Mouse (Mus musculus): ENCODE data around the gene Nol6. TPM values are rescaled to one million over a fixed set of nuclear protein-coding genes. Genes with fewer than 3 reads are reported as not detected.
A peak's percentile ranks its signal among the peaks of the same experiment; 100 is the strongest.

The Nol6 gene
- total RNA-seq (2021): 10 to 100 TPM; 13.4 to 13.5 TPM
- long read RNA-seq, experiment 1, full-length matches to known transcripts: 1 of 6 reads
- long read RNA-seq, experiment 1, partial matches to known transcripts: 1 of 6 reads
- long read RNA-seq, experiment 1, other reads (novel, unspliced or antisense): 4 of 6 reads
- long read RNA-seq, experiment 2, full-length matches to known transcripts: 7 of 13 reads
- long read RNA-seq, experiment 2, partial matches to known transcripts: 3 of 13 reads
- long read RNA-seq, experiment 2, other reads (novel, unspliced or antisense): 3 of 13 reads

- DNase-seq: peak; percentile 98
Measured at GRCm38 (mm10) chr4:41124180-41124951, at the start of gene Nol6. Gene Nol6, minus strand, starts transcription at chr4:41124455.

GRCm38 (mm10) chr4:41170970-41171369 lies 46.7 kb upstream of the Nol6 start:
- no peak for DNase-seq

- peak; percentile 22 for DNase-seq
Measured at GRCm38 (mm10) chr4:41165693-41166475, 41.6 kb upstream of the Nol6 start.

GRCm38 (mm10) chr4:41164974-41165373 lies 40.7 kb upstream of the Nol6 start:
- DNase-seq: no peak

- no peak for DNase-seq
Measured at GRCm38 (mm10) chr4:41161232-41161631, 37.0 kb upstream of the Nol6 start.

GRCm38 (mm10) chr4:41158251-41158650 lies 34.0 kb upstream of the Nol6 start:
- no peak for DNase-seq

GRCm38 (mm10) chr4:41156961-41157360 lies 32.7 kb upstream of the Nol6 start:
- no peak for DNase-seq

- no peak for DNase-seq
Measured at GRCm38 (mm10) chr4:41153146-41153545, 28.9 kb upstream of the Nol6 start.

- DNase-seq: no peak
Measured at GRCm38 (mm10) chr4:41151186-41151585, 26.9 kb upstream of the Nol6 start.

- DNase-seq: no peak
Measured at GRCm38 (mm10) chr4:41149891-41150290, 25.6 kb upstream of the Nol6 start.

GRCm38 (mm10) chr4:41142601-41143000 lies 18.3 kb upstream of the Nol6 start:
- no peak for DNase-seq

- no peak for DNase-seq
Measured at GRCm38 (mm10) chr4:41140174-41140875, 16.1 kb upstream of the Nol6 start.

GRCm38 (mm10) chr4:41136811-41137210 lies 12.6 kb upstream of the Nol6 start:
- no peak for DNase-seq

GRCm38 (mm10) chr4:41136454-41136805 lies 12.2 kb upstream of the Nol6 start:
- peak; percentile 34 for DNase-seq

GRCm38 (mm10) chr4:41135711-41136453 lies 11.6 kb upstream of the Nol6 start, which contains the start of gene Ube2r2:
Gene Ube2r2, plus strand, starts transcription at chr4:41135743.
- peak; percentile 80 for DNase-seq

- peak; percentile 80 for DNase-seq
Measured at GRCm38 (mm10) chr4:41134935-41135710, 10.9 kb upstream of the Nol6 start.

- DNase-seq: no peak
Measured at GRCm38 (mm10) chr4:41133529-41134291, 9.5 kb upstream of the Nol6 start.

- DNase-seq: no peak
Measured at GRCm38 (mm10) chr4:41132471-41132870, 8.2 kb upstream of the Nol6 start.

GRCm38 (mm10) chr4:41129836-41130235 lies 5.6 kb upstream of the Nol6 start:
- no peak for DNase-seq

- DNase-seq: peak; percentile 37
Measured at GRCm38 (mm10) chr4:41129406-41129805, 5.2 kb upstream of the Nol6 start.
